Mouse (Mus musculus): ENCODE data around the gene Slc39a5. TPM values are rescaled to one million over a fixed set of nuclear protein-coding genes. Genes with fewer than 3 reads are reported as not detected.

Slc39a5 gene
- polyA plus RNA-seq, 1 experiment, result not detected

DNA sequence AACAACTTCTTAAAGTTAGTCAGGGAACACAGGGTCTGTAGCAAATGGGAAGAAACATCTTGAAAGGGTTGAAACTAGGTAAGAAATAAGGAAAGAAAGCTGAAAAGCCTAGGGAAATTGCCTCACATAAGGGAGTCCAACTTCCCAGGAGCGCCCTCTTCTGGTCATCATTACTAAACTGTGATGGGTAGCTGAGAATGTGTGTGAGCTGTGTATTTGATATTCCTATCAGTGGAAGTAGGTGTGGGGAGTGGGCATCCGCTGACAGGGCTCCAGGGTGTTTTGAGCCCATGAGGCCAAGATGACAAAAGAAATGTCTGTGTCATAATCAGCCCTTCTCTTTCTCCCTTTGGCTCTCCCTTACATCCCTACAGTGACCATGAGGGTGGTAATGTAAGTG is 42.2 kb downstream of the Slc39a5 start:
- Histone ChIP-seq H3K4me3 (replicated peaks; ENCODE audit: control insufficient read depth, low read depth, low read length) (no peak overlapping the region), H3K4me1 (ENCODE audit: control insufficient read depth, insufficient read depth, low read length) (no peaks in the 10 kb centered on the region; the same call in 1 of the 2 replicates), H3K27ac (ENCODE audit: control insufficient read depth, insufficient read depth, low read depth, low read length, poor library complexity) (no peak overlapping the region)
- TF ChIP-seq CTCF (IDR thresholded peaks at IDR 0.05; ENCODE audit: control insufficient read depth, insufficient read depth, low read length) (no peak), POLR2A (IDR thresholded peaks at IDR 0.05; ENCODE audit: borderline replicate concordance, control insufficient read depth, low read depth, low read length) (no peak)
- WGBS, result 44% methylated on average over 2 of the region's 2 CpGs

DNA sequence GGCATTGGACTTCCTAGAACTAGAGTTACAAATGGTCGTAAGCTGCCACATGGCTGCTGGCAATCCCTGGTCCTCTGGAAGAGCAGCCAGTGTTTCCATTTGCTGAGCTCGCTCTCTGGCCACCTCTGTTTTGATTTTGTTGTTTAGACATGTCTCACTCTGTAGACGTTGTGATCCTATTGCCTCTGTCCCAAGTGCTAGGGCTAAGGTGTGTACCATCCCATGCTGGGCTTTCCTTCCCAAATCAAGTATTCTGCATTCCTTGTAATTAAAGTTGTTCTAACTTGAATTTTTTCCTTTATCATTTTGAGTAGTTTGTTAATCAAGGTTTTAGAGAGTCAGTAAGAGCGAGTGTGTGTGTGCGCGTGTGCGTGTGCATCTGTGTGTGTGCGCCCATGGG is 53.5 kb downstream of the Slc39a5 start:
- H3K4me1 ChIP-seq (ENCODE audit: control insufficient read depth, insufficient read depth, low read length), result peaks cover 1% of the 10 kb centered on the region; the same call in 1 of the 2 replicates
- 89% methylated on average over 8 of the region's 8 CpGs for WGBS
- no peak overlapping the region for H3K4me3 ChIP-seq (replicated peaks; ENCODE audit: control insufficient read depth, low read depth, low read length)
- no peak for TF ChIP-seq POLR2A (IDR thresholded peaks at IDR 0.05; ENCODE audit: borderline replicate concordance, control insufficient read depth, low read depth, low read length)
- TF ChIP-seq CTCF (IDR thresholded peaks at IDR 0.05; ENCODE audit: control insufficient read depth, insufficient read depth, low read length), result no peak
- no peak overlapping the region for H3K27ac ChIP-seq (ENCODE audit: control insufficient read depth, insufficient read depth, low read depth, low read length, poor library complexity)

Other genes with a start within 250 kb of the Slc39a5 start
- 5.9 and 16.2 TPM in 2 replicates for gene Rbms2, start 220.9 kb downstream of the Slc39a5 start, polyA plus RNA-seq (2011; ENCODE audit: insufficient read depth, insufficient read length, low replicate concordance, missing spikeins)
- gene Gls2, start 206.8 kb downstream of the Slc39a5 start, polyA plus RNA-seq (2011; ENCODE audit: insufficient read depth, insufficient read length, low replicate concordance, missing spikeins), result 1.3 and 3.2 TPM in 2 replicates
- 5.1 and 5.3 TPM in 2 replicates for gene Spryd4, start 189.4 kb downstream of the Slc39a5 start, polyA plus RNA-seq (2011; ENCODE audit: insufficient read depth, insufficient read length, low replicate concordance, missing spikeins)
- not detected in 2 replicates for gene Mip, start 175.4 kb downstream of the Slc39a5 start, polyA plus RNA-seq (2011; ENCODE audit: insufficient read depth, insufficient read length, low replicate concordance, missing spikeins)
- gene Timeless, start 169.2 kb downstream of the Slc39a5 start, polyA plus RNA-seq (2011; ENCODE audit: insufficient read depth, insufficient read length, low replicate concordance, missing spikeins), result 45.9 and 61.1 TPM in 2 replicates
- 3.2 and 4.4 TPM in 2 replicates for gene Apon, start 147.1 kb downstream of the Slc39a5 start, polyA plus RNA-seq (2011; ENCODE audit: insufficient read depth, insufficient read length, low replicate concordance, missing spikeins)
- 2.6 and 4.0 TPM in 2 replicates for gene Apof, start 132.6 kb downstream of the Slc39a5 start, polyA plus RNA-seq (2011; ENCODE audit: insufficient read depth, insufficient read length, low replicate concordance, missing spikeins)
- gene Stat2, start 130.7 kb downstream of the Slc39a5 start, polyA plus RNA-seq (2011; ENCODE audit: insufficient read depth, insufficient read length, low replicate concordance, missing spikeins), result 32.7 and 54.1 TPM in 2 replicates
- 1.5 and 2.1 TPM in 2 replicates for gene Il23a, start 102.5 kb downstream of the Slc39a5 start, polyA plus RNA-seq (2011; ENCODE audit: insufficient read depth, insufficient read length, low replicate concordance, missing spikeins)
- 20.1 and 32.1 TPM in 2 replicates for gene Pan2, start 97.9 kb downstream of the Slc39a5 start, polyA plus RNA-seq (2011; ENCODE audit: insufficient read depth, insufficient read length, low replicate concordance, missing spikeins)
- gene Cnpy2, start 78.8 kb downstream of the Slc39a5 start, polyA plus RNA-seq (2011; ENCODE audit: insufficient read depth, insufficient read length, low replicate concordance, missing spikeins), result 31.1 and 52.5 TPM in 2 replicates
- gene Cs, start 63.5 kb downstream of the Slc39a5 start, polyA plus RNA-seq (2011; ENCODE audit: insufficient read depth, insufficient read length, low replicate concordance, missing spikeins), result 61.9 and 64.4 TPM in 2 replicates
- gene Coq10a, start 32.2 kb downstream of the Slc39a5 start, polyA plus RNA-seq (2011; ENCODE audit: insufficient read depth, insufficient read length, low replicate concordance, missing spikeins), result 10.7 and 22.9 TPM in 2 replicates
- 14.5 and 17.1 TPM in 2 replicates for gene Ankrd52, start 24.1 kb downstream of the Slc39a5 start, polyA plus RNA-seq (2011; ENCODE audit: insufficient read depth, insufficient read length, low replicate concordance, missing spikeins)
- gene Nabp2, start 10.3 kb upstream of the Slc39a5 start, polyA plus RNA-seq (2011; ENCODE audit: insufficient read depth, insufficient read length, low replicate concordance, missing spikeins), result 26.4 and 40.0 TPM in 2 replicates
- gene Rnf41, start 10.4 kb upstream of the Slc39a5 start, polyA plus RNA-seq (2011; ENCODE audit: insufficient read depth, insufficient read length, low replicate concordance, missing spikeins), result 8.5 and 17.3 TPM in 2 replicates
- gene Smarcc2, start 58.0 kb upstream of the Slc39a5 start, polyA plus RNA-seq (2011; ENCODE audit: insufficient read depth, insufficient read length, low replicate concordance, missing spikeins), result 45.0 and 74.4 TPM in 2 replicates
- gene Myl6, start 92.9 kb upstream of the Slc39a5 start, polyA plus RNA-seq (2011; ENCODE audit: insufficient read depth, insufficient read length, low replicate concordance, missing spikeins), result 1,368 and 2,050 TPM in 2 replicates
- 0.79 and 2.4 TPM in 2 replicates for gene Myl6b, start 97.5 kb upstream of the Slc39a5 start, polyA plus RNA-seq (2011; ENCODE audit: insufficient read depth, insufficient read length, low replicate concordance, missing spikeins)
- 26.2 and 36.1 TPM in 2 replicates for gene Esyt1, start 124.6 kb upstream of the Slc39a5 start, polyA plus RNA-seq (2011; ENCODE audit: insufficient read depth, insufficient read length, low replicate concordance, missing spikeins)
- 7.0 and 9.8 TPM in 2 replicates for gene Zc3h10, start 146.5 kb upstream of the Slc39a5 start, polyA plus RNA-seq (2011; ENCODE audit: insufficient read depth, insufficient read length, low replicate concordance, missing spikeins)
- 2,208 and 2,695 TPM in 2 replicates for gene Rpl41, start 148.1 kb upstream of the Slc39a5 start, polyA plus RNA-seq (2011; ENCODE audit: insufficient read depth, insufficient read length, low replicate concordance, missing spikeins)
- gene Pa2g4, start 164.8 kb upstream of the Slc39a5 start, polyA plus RNA-seq (2011; ENCODE audit: insufficient read depth, insufficient read length, low replicate concordance, missing spikeins), result 80.3 and 116 TPM in 2 replicates
- gene Erbb3, start 188.4 kb upstream of the Slc39a5 start, polyA plus RNA-seq (2011; ENCODE audit: insufficient read depth, insufficient read length, low replicate concordance, missing spikeins), result 0.59 and 0.75 TPM in 2 replicates
- gene Rps26, start 225.5 kb upstream of the Slc39a5 start, polyA plus RNA-seq (2011; ENCODE audit: insufficient read depth, insufficient read length, low replicate concordance, missing spikeins), result 1,015 and 1,193 TPM in 2 replicates
- not detected in 2 replicates for gene Ikzf4, start 244.8 kb upstream of the Slc39a5 start, polyA plus RNA-seq (2011; ENCODE audit: insufficient read depth, insufficient read length, low replicate concordance, missing spikeins)